Mouse (Mus musculus): ENCODE data around the gene Fhad1.

GRCm38 (mm10) chr4:141993347-141994061 is 21.4 kb downstream of the Fhad1 start:
- TF ChIP-seq CTCF (IDR thresholded peaks at IDR 0.05; ENCODE audit: low read depth) (no peak), EP300 (optimal IDR thresholded peaks at IDR 0.05) (no peak)

Data from stomach, postnatal 0 days (tissue).